Mouse (Mus musculus) hindbrain, embryonic 16.5 days (tissue): Measurements from ENCODE around the gene Uqcr11. TPM values are rescaled to one million over a fixed set of nuclear protein-coding genes. Genes with fewer than 3 reads are reported as not detected.
A peak's percentile ranks its signal among the peaks of the same experiment; 100 is the strongest.

Experiments
- ATAC-seq: fragments of 200-750 bp; cut with Nextera tagmentation; 2 replicates; pipeline ENCODE4 v1.8.0; 2017; ENCODE audit warnings: moderate TSS enrichment, moderate library complexity
- H3K27ac ChIP-seq: fragments of 300-500 bp; sonication (generic); 2 replicates; pipeline ENCODE4 v1.5.1; 2014; ENCODE audit warnings: low read depth, mild to moderate bottlenecking, control low read depth, low read length, moderate library complexity
- H3K27me3 ChIP-seq: fragments of 300-500 bp; sonication (generic); replicated peaks from 2 replicates; pipeline ENCODE4 v1.6.1; 2014; ENCODE audit warnings: low read length; ENCODE audit not compliant: control insufficient read depth, insufficient read depth
- H3K36me3 ChIP-seq: fragments of 300-500 bp; sonication (generic); 2 replicates; pipeline ENCODE4 v1.6.1; 2014; ENCODE audit warnings: mild to moderate bottlenecking, low read length, moderate library complexity, mixed read lengths; ENCODE audit not compliant: control insufficient read depth, insufficient read depth
- H3K4me1 ChIP-seq: fragments of 300-500 bp; sonication (generic); 2 replicates; pipeline ENCODE4 v1.6.1; 2014; ENCODE audit warnings: low read depth, low read length; ENCODE audit not compliant: control insufficient read depth, insufficient read depth
- H3K4me2 ChIP-seq: fragments of 300-500 bp; sonication (generic); 2 replicates; pipeline ENCODE4 v1.6.1; 2014; ENCODE audit warnings: mild to moderate bottlenecking, low read length, control low read depth, moderate library complexity
- H3K4me3 ChIP-seq: fragments of 300-500 bp; sonication (generic); 2 replicates; pipeline ENCODE4 v1.5.1; 2014; ENCODE audit warnings: mild to moderate bottlenecking, low read length, control low read depth, moderate library complexity
- H3K9ac ChIP-seq: fragments of 300-500 bp; sonication (generic); 2 replicates; pipeline ENCODE4 v1.6.1; 2014; ENCODE audit warnings: low read depth, mild to moderate bottlenecking, control low read depth, low read length, moderate library complexity
- H3K9me3 ChIP-seq: fragments of 300-500 bp; sonication (generic); 2 replicates; pipeline ENCODE4 v1.6.1; 2014; ENCODE audit warnings: mild to moderate bottlenecking, low read length, moderate library complexity; ENCODE audit not compliant: control insufficient read depth
- WGBS: fragments of 180-500 bp; shearing (Covaris S2); extraction: QIAGEN DNeasy Blood & Tissue Kit; methylation state at CpG from one replicate; pipeline ENCODE4 v1.1.7; 2014; 5-methylcytosine and 5-hydroxymethylcytosine counted together
- polyA plus RNA-seq: library from polyadenylated mRNA; unstranded; fragments of >200 nt; fragmentation: Nextera tagmentation; extraction: Ambion mirVana; gene quantifications from 2 replicates; pipeline ENCODE4 v1.2.1, GENCODE M21; 2015

The Uqcr11 gene
- 704 and 759 TPM in 2 replicates for polyA plus RNA-seq

DNA sequence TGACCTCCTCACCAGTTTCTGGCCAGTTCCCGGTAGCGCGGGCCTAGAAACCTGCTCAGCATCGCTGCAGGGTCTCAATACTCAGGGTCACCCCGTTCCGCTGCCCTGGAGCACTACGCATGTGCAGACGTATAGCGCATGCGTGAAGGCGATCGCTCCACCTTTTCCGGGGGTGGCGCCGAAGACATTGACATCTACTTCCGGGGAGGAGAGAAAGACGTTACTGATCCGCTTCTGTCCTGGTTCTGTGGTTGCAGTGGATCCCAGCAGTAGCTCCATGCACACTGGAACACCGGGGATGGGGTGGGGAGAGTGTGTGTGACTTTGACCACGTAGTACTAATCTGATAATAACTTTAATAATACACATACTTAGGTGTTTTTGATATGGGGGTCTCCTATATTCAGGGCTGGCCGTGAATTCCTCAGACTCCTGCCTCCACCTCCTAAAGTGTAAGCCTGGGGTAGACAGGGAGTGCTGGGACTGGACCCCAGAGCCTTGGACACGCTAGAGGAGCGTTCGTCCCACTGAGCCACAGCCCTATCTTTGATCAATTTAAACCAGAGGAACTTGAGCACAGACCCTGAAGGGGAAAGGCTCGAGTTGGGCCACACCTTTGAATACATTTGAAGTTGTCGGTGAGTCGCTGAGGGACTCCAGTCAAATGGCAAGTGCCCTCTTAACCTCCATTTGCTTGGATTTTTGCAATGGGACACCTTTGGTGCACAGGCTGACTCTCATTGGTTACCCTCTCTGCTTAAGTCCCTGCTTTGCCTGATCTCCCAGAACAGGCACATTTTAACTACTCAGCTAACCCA is at the start of gene Uqcr11:
Uqcr11 (minus strand) TSS at position 147 of the 818 bp plus-strand sequence.
- Histone ChIP-seq H3K9me3 (no peaks in the 10 kb centered on the region), H3K36me3 (peaks cover 38% of the 10 kb centered on the region), H3K9ac (peak within 1 kb of the TSS; percentile 83), H3K4me1 (peaks cover 16% of the 10 kb centered on the region), H3K27ac (peak within 1 kb of the TSS; percentile 82), H3K27me3 (no peaks in the 10 kb centered on the region), H3K4me3 (peak within 1 kb of the TSS; percentile 77), H3K4me2 (peak within 1 kb of the TSS; percentile 97)
- peak; percentile 87 for ATAC-seq
- WGBS: 2% methylated on average over 27 of the region's 27 CpGs

DNA sequence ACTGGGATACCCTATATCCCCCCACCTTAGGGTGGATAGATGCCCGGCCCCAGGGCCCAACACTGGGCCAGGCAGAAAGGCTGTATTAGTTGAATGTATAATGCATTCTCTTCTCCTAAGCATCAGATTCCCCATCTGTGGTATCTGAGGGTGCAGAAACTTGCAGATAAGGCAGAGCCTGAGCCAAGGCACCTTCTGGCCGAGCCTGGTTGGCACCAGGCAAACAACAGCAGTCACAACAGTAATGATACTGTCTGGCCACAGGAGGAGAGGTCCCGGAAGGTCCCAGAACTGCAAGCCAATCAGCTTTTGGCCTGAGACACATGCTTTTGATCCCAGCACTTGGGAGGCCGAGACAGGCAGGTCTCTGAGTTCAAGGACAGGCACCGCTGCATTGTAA is 49.1 kb upstream of the Uqcr11 start:
- no peak for ATAC-seq
- Histone ChIP-seq H3K4me2 (no peak overlapping the region), H3K9ac (no peak overlapping the region), H3K27ac (no peak overlapping the region), H3K9me3 (no peaks in the 10 kb centered on the region), H3K4me3 (no peak overlapping the region), H3K27me3 (peaks cover 3% of the 10 kb centered on the region), H3K36me3 (no peaks in the 10 kb centered on the region), H3K4me1 (no peaks in the 10 kb centered on the region)
- WGBS: 83% methylated on average over 5 of the region's 5 CpGs

DNA sequence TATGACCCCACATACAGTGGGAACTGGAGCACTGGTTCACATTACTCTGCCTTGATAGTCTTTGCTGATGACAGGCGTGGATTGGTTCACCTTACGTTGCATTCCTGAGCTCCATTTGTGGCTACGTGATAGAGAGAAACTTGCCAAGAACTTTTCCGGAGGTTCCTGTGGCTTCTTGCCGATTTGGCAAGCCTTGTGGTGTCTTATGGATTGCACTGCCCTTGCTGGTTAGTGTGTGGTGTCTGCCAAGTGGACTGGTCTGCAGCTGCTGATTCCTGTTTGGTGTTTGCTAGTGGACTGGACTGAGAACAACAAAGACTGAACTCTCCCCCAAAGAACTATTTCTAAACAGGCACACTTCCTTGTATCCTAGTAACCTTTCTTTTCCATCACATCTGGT is 48.2 kb upstream of the Uqcr11 start:
- H3K4me2 ChIP-seq: no peak overlapping the region
- no peak overlapping the region for H3K9ac ChIP-seq
- H3K4me3 ChIP-seq: no peak overlapping the region
- H3K27me3 ChIP-seq: peaks cover 4% of the 10 kb centered on the region
- H3K4me1 ChIP-seq: no peaks in the 10 kb centered on the region
- H3K9me3 ChIP-seq: no peaks in the 10 kb centered on the region
- 92% methylated on average over 5 of the region's 5 CpGs for WGBS
- H3K36me3 ChIP-seq: no peaks in the 10 kb centered on the region
- ATAC-seq: no peak
- H3K27ac ChIP-seq: no peak overlapping the region

DNA sequence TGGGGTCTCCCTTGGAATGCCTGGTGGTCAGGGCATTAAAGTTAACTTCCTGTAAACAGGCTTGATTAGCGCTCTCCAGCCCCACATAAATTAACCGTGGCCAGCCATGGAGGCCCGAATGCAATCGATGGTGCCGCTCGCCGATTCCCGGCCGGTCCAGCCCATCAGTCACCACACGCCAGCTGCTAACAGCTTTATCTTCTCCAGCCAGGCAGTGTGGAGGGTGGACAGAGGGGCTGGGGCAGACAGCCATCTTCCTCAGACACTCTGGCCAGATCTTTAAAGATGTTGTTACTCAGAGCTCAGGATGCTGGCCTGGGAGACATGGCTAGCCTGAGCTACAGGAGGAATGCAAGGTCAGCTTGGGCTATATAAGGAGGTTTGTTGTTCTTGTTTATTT is 47.0 kb upstream of the Uqcr11 start:
- no peaks in the 10 kb centered on the region for H3K36me3 ChIP-seq
- no peak for ATAC-seq
- WGBS: 69% methylated on average over 10 of the region's 10 CpGs

DNA sequence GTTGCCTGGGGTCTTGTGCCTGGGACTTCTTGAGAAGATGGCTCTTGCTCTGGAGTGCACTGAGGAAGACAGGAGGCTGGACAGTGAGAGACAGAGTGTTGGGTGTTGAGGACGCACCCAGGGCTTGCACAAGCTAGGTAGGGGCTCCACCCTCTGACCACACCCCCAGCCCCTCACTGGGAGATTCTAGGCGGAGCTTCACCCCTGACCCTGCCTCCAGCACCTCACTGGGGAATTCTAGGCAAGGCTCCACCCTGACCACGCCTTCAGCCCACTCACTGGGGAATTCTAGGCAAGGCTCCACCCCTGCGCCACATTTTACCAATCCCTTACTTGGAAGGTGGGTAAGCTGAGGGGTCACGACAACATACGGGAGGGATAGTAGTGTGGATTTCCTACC is 44.0 kb upstream of the Uqcr11 start:
- Histone ChIP-seq H3K36me3 (no peaks in the 10 kb centered on the region), H3K27ac (no peak overlapping the region), H3K9me3 (no peaks in the 10 kb centered on the region), H3K9ac (no peak overlapping the region), H3K4me1 (no peaks in the 10 kb centered on the region; the same call in 1 of the 2 replicates), H3K27me3 (peaks cover 6% of the 10 kb centered on the region), H3K4me3 (no peak overlapping the region), H3K4me2 (no peak overlapping the region)
- no peak for ATAC-seq
- 12% methylated on average over 6 of the region's 6 CpGs for WGBS

More for the DNA sequence above, 47.0 kb upstream of the Uqcr11 start:
- H3K4me3 ChIP-seq: no peak overlapping the region
- H3K9me3 ChIP-seq: no peaks in the 10 kb centered on the region
- H3K27me3 ChIP-seq: peaks cover 4% of the 10 kb centered on the region
- H3K27ac ChIP-seq: no peak overlapping the region
- H3K4me2 ChIP-seq: no peak overlapping the region
- no peak overlapping the region for H3K9ac ChIP-seq
- no peaks in the 10 kb centered on the region for H3K4me1 ChIP-seq

DNA sequence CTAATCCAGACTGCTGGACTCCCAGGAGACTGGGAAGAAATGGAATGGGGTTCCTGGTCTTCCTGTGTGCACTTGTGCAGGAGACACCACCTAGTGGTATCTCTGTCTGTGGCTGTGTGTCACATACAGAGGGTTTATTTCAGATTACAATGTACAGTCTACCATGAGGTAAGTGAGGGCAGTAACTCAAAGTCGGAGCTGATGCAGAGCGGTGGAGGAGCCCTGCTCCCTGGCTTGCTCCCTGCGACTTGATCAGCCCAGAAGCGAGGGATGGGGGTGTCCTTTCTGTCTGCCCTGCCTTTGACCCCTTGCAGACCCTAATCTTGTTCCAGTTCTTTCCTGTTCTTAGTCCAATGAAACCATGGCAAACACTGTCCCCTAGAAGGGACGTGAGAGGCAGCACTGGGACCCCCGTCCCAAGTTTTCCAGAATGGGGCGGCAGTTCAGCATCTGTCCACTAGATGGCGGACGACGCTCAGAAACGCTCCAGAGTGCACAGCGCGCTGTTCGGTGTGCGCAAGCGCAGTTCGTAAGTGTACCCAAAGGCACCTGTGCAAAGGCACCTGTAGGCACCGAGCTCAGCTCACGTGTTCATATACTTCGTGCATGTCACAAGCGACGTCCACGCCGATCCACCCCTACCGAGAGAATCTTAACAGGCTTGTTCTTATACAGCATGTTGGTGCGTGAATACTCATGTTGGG is 39.4 kb upstream of the Uqcr11 start:
- Histone ChIP-seq H3K27me3 (peaks cover 9% of the 10 kb centered on the region), H3K4me3 (peak overlapping the region; percentile 15; the same call in 1 of the 2 replicates), H3K36me3 (no peaks in the 10 kb centered on the region), H3K9ac (no peak overlapping the region), H3K4me2 (peak overlapping the region; percentile 49), H3K4me1 (no peaks in the 10 kb centered on the region; the same call in 1 of the 2 replicates), H3K27ac (no peak overlapping the region), H3K9me3 (no peaks in the 10 kb centered on the region)
- WGBS: 7% methylated on average over 26 of the region's 26 CpGs
- ATAC-seq: peak; percentile 89

DNA sequence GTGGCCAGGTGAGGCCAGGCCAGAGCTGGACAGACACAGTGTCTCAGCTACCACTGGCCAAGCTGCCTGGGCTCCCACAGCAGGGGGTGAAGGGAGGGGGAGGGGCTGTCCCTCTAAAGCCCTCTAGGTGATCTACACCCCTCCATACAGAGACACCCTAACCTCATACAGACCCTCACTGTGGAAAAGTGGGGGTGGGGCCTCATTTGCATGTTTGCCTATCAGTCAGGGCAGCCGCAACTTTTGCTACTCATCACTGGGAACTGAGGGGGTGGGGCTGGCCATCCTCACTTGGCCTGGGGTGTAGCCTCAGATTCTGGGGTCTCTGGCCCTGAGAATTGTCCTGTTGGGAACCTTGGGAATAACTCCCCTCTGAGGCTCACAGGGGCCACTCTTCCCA is 38.4 kb upstream of the Uqcr11 start:
- Histone ChIP-seq H3K36me3 (no peaks in the 10 kb centered on the region), H3K27me3 (peaks cover 5% of the 10 kb centered on the region), H3K9me3 (no peaks in the 10 kb centered on the region), H3K27ac (no peak overlapping the region), H3K4me3 (no peak overlapping the region), H3K4me1 (no peaks in the 10 kb centered on the region; the same call in 1 of the 2 replicates), H3K9ac (no peak overlapping the region), H3K4me2 (no peak overlapping the region)
- ATAC-seq: no peak
- WGBS: 27% methylated on average over 1 of the region's 1 CpGs

DNA sequence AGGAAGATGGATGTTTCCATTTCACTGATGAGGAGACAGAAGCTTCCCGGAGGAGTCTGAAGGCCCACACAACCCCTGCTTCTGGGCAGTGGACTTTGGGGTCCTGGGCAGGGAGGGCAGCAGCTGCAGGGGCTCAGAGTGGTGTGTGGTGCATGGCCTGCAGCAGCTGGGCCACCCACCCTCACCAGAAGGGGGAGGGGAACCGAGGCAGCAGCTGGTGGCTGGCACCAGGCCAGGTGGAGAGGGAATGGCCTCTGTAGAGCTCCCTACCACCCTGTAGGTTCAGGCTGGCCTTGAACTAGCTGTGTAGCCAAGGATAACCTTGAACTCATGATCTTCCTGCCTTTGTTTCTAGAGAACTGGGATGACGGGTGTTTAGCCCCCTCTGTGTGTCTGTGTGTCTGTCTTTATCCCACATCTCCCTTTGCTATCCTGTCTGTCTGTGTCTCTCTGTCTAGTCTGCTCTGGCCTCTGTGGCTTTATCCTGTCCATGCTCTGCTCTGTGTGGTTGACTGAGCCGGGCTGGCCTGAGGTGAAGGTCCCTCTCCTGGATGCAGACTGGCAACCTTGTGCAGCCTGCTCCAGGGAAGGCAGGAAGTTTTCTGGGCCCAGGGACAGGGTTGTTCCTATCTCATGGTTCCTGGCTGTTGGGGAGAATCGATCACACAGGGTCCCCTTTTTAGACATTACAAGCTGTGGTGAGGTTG is 37.9 kb upstream of the Uqcr11 start:
- Histone ChIP-seq H3K4me2 (no peak overlapping the region), H3K4me1 (no peaks in the 10 kb centered on the region; the same call in 1 of the 2 replicates), H3K27ac (no peak overlapping the region), H3K9ac (peak overlapping the region; percentile 33), H3K27me3 (peaks cover 5% of the 10 kb centered on the region), H3K36me3 (no peaks in the 10 kb centered on the region), H3K9me3 (no peaks in the 10 kb centered on the region), H3K4me3 (no peak overlapping the region)
- ATAC-seq: no peak
- 43% methylated on average over 5 of the region's 5 CpGs for WGBS
